Mouse (Mus musculus) heart, adult 8-10 months (tissue): Measurements from ENCODE around the gene Pde1c. TPM values are rescaled to one million over a fixed set of nuclear protein-coding genes. Genes with fewer than 3 reads are reported as not detected.

Source experiments
- DNase-seq: peaks from one replicate; pipeline ENCODE4 v3.0.0; 2022; ENCODE audit warnings: low spot score
- total RNA-seq, 4 experiments: library from RNA; stranded (reverse); gene quantifications; 2 replicates each; pipeline ENCODE4 v1.2.4; 2022

Pde1c gene
- total RNA-seq, 4 experiments from 2014 or later, result 72.2 to 86.9 (median 78.7) TPM

GRCm38 (mm10) chr6:56332149-56332548, 236.8 kb downstream of the Pde1c start:
- no peak for DNase-seq

- DNase-seq, result no peak
These were observed 237.5 kb downstream of the Pde1c start for GRCm38 (mm10) chr6:56331432-56331831.

GRCm38 (mm10) chr6:56328103-56328502, 240.8 kb downstream of the Pde1c start:
- DNase-seq, result no peak

- DNase-seq, result peak; percentile 11
These were observed 246.1 kb downstream of the Pde1c start for GRCm38 (mm10) chr6:56322799-56323198.

- peak; percentile 21 for DNase-seq
These were observed 258.6 kb downstream of the Pde1c start for GRCm38 (mm10) chr6:56310318-56310717.

GRCm38 (mm10) chr6:56306066-56306465, 262.8 kb downstream of the Pde1c start:
- DNase-seq, result no peak

- DNase-seq, result no peak
These were observed 276.7 kb downstream of the Pde1c start for GRCm38 (mm10) chr6:56292176-56292575.

GRCm38 (mm10) chr6:56289307-56289706, 279.6 kb downstream of the Pde1c start:
- no peak for DNase-seq

GRCm38 (mm10) chr6:56284821-56285220, 284.1 kb downstream of the Pde1c start:
- DNase-seq, result no peak

GRCm38 (mm10) chr6:56275461-56275860, 293.4 kb downstream of the Pde1c start:
- DNase-seq, result no peak

GRCm38 (mm10) chr6:56271741-56272140, 297.2 kb downstream of the Pde1c start:
- no peak for DNase-seq

- DNase-seq, result no peak
These were observed 304.4 kb downstream of the Pde1c start for GRCm38 (mm10) chr6:56264509-56264908.

GRCm38 (mm10) chr6:56260118-56260517, 308.8 kb downstream of the Pde1c start:
- no peak for DNase-seq

GRCm38 (mm10) chr6:56257555-56258297, 311.2 kb downstream of the Pde1c start:
- no peak for DNase-seq

GRCm38 (mm10) chr6:56250091-56250490, 318.8 kb downstream of the Pde1c start:
- no peak for DNase-seq

GRCm38 (mm10) chr6:56191426-56192140, 377.3 kb downstream of the Pde1c start:
- DNase-seq, result no peak

- no peak for DNase-seq
These were observed 392.4 kb downstream of the Pde1c start for GRCm38 (mm10) chr6:56176485-56176884.

GRCm38 (mm10) chr6:56172172-56172571, 396.7 kb downstream of the Pde1c start:
- no peak for DNase-seq

- no peak for DNase-seq
These were observed 400.2 kb downstream of the Pde1c start for GRCm38 (mm10) chr6:56168736-56169135.

- no peak for DNase-seq
These were observed 410.7 kb downstream of the Pde1c start for GRCm38 (mm10) chr6:56158217-56158616.

- no peak for DNase-seq
These were observed 412.1 kb downstream of the Pde1c start for GRCm38 (mm10) chr6:56156836-56157235.

- peak; percentile 7 for DNase-seq
These were observed 438.3 kb downstream of the Pde1c start for GRCm38 (mm10) chr6:56130493-56131159.
